Mouse (Mus musculus): ENCODE measurements around the gene Hist1h2bk.
A peak's percentile ranks its signal among the peaks of the same experiment; 100 is the strongest.

Gene Hist1h2bk

GRCm38 (mm10) chr13:22013716-22014115 lies 22.0 kb upstream of the Hist1h2bk start:
- DNase-seq (ENCODE audit: low read depth, low spot score) = no peak

- no peak for DNase-seq (ENCODE audit: low read depth, low spot score)
Measured at GRCm38 (mm10) chr13:22014411-22014845, 21.2 kb upstream of the Hist1h2bk start.

- peak; percentile 91 for DNase-seq (ENCODE audit: low read depth, low spot score)
Measured at GRCm38 (mm10) chr13:22015479-22016450, 19.9 kb upstream of the Hist1h2bk start.

- peak; percentile 54 for DNase-seq (ENCODE audit: low read depth, low spot score)
Measured at GRCm38 (mm10) chr13:22019934-22020835, 15.5 kb upstream of the Hist1h2bk start.

- DNase-seq (ENCODE audit: low read depth, low spot score) = peak; percentile 79
Measured at GRCm38 (mm10) chr13:22020901-22021339, 14.8 kb upstream of the Hist1h2bk start.

- peak; percentile 49 for DNase-seq (ENCODE audit: low read depth, low spot score)
Measured at GRCm38 (mm10) chr13:22021581-22021980, 14.1 kb upstream of the Hist1h2bk start.

- DNase-seq (ENCODE audit: low read depth, low spot score) = peak; percentile 95
Measured at GRCm38 (mm10) chr13:22022241-22022640, 13.4 kb upstream of the Hist1h2bk start.

GRCm38 (mm10) chr13:22026058-22027031 lies 9.3 kb upstream of the Hist1h2bk start:
- DNase-seq (ENCODE audit: low read depth, low spot score) = peak; percentile 87

GRCm38 (mm10) chr13:22028673-22029460 lies 6.8 kb upstream of the Hist1h2bk start:
- peak; percentile 93 for DNase-seq (ENCODE audit: low read depth, low spot score)

GRCm38 (mm10) chr13:22029928-22030327 lies 5.7 kb upstream of the Hist1h2bk start:
- DNase-seq (ENCODE audit: low read depth, low spot score) = peak; percentile 86

- peak; percentile 52 for DNase-seq (ENCODE audit: low read depth, low spot score)
Measured at GRCm38 (mm10) chr13:22030493-22030892, 5.2 kb upstream of the Hist1h2bk start.

GRCm38 (mm10) chr13:22033741-22034442 lies 1.8 kb upstream of the Hist1h2bk start:
- peak; percentile 32 for DNase-seq (ENCODE audit: low read depth, low spot score)

- peak; percentile 77 for DNase-seq (ENCODE audit: low read depth, low spot score)
Measured at GRCm38 (mm10) chr13:22034443-22035266, 1.0 kb upstream of the Hist1h2bk start.

GRCm38 (mm10) chr13:22036149-22036956 lies 683 bp downstream of the Hist1h2bk start:
- peak; percentile 79 for DNase-seq (ENCODE audit: low read depth, low spot score)

GRCm38 (mm10) chr13:22036986-22037385 lies 1.3 kb downstream of the Hist1h2bk start:
- no peak for DNase-seq (ENCODE audit: low read depth, low spot score)

- DNase-seq (ENCODE audit: low read depth, low spot score) = no peak
Measured at GRCm38 (mm10) chr13:22037415-22037814, 1.7 kb downstream of the Hist1h2bk start.

GRCm38 (mm10) chr13:22039364-22039763 lies 3.7 kb downstream of the Hist1h2bk start:
- DNase-seq (ENCODE audit: low read depth, low spot score) = no peak

Measured in R1 (cell line).